Mouse (Mus musculus) heart, embryonic 14.5 days (tissue): ENCODE data around the gene Cyth1. TPM values are rescaled to one million over a fixed set of nuclear protein-coding genes. Genes with fewer than 3 reads are reported as not detected.

Experiments used
- ATAC-seq: fragments of 200-750 bp; cut with Nextera tagmentation; 2 replicates; pipeline ENCODE4 v1.8.0; 2017; ENCODE audit warnings: low read depth, moderate TSS enrichment; ENCODE audit not compliant: insufficient number of reproducible peaks, insufficient read depth, low FRiP score
- H3K27ac ChIP-seq, 2 experiments: fragments of 200-500 bp in 1 of 2; fragments of 300-500 bp in 1 of 2; sonication (generic) in 1 of 2; replicated peaks in 1 of 2; 2 replicates each; pipeline ENCODE4 v1.5.1; 2012 to 2014; ENCODE audit warnings: low read depth in 2 of 2, low read length in 2 of 2, control low read depth in 1 of 2, mild to moderate bottlenecking in 1 of 2, mixed read lengths in 1 of 2; ENCODE audit not compliant: control insufficient read depth in 1 of 2, insufficient read depth in 1 of 2
- H3K27me3 ChIP-seq: fragments of 300-500 bp; sonication (generic); 2 replicates; pipeline ENCODE4 v1.6.1; 2014; ENCODE audit warnings: mild to moderate bottlenecking, low read length, control low read depth; ENCODE audit not compliant: control insufficient read depth, insufficient read depth
- H3K36me3 ChIP-seq: fragments of 300-500 bp; sonication (generic); 2 replicates; pipeline ENCODE4 v1.6.1; 2014; ENCODE audit warnings: mild to moderate bottlenecking, control low read depth, low read length, mixed read lengths; ENCODE audit not compliant: control insufficient read depth, insufficient read depth
- H3K4me1 ChIP-seq, 2 experiments: fragments of 200-500 bp in 1 of 2; fragments of 300-500 bp in 1 of 2; sonication (generic) in 1 of 2; 2 replicates each; pipeline ENCODE4 v1.6.1; 2012 to 2014; ENCODE audit warnings: low read length in 2 of 2, control low read depth in 1 of 2, mixed read lengths in 1 of 2; ENCODE audit not compliant: control insufficient read depth in 2 of 2, insufficient read depth in 2 of 2
- H3K4me2 ChIP-seq: fragments of 300-500 bp; sonication (generic); 2 replicates; pipeline ENCODE4 v1.6.1; 2014; ENCODE audit warnings: mild to moderate bottlenecking, low read length
- H3K4me3 ChIP-seq, 2 experiments: fragments of 200-500 bp in 1 of 2; fragments of 300-500 bp in 1 of 2; sonication (generic) in 1 of 2; 2 replicates each; pipeline ENCODE4 v1.5.1; 2012 to 2014; ENCODE audit warnings: low read length in 2 of 2, mild to moderate bottlenecking in 2 of 2, control low read depth in 1 of 2, low read depth in 1 of 2, moderate library complexity in 1 of 2; ENCODE audit not compliant: control insufficient read depth in 1 of 2, insufficient read depth in 1 of 2
- H3K9ac ChIP-seq: fragments of 300-500 bp; sonication (generic); 2 replicates; pipeline ENCODE4 v1.6.1; 2014; ENCODE audit warnings: mild to moderate bottlenecking, low read length
- H3K9me3 ChIP-seq: fragments of 300-500 bp; sonication (generic); 2 replicates; pipeline ENCODE4 v1.6.1; 2016; ENCODE audit warnings: low read length, control low read depth; ENCODE audit not compliant: control insufficient read depth
- WGBS: fragments of 180-500 bp; shearing (Covaris S2); extraction: QIAGEN DNeasy Blood & Tissue Kit; methylation state at CpG from one replicate; pipeline ENCODE4 v1.1.7; 2014; 5-methylcytosine and 5-hydroxymethylcytosine counted together
- polyA plus RNA-seq: library from polyadenylated mRNA; unstranded; fragments of >200 nt; fragmentation: Nextera tagmentation; extraction: Ambion mirVana; gene quantifications from 2 replicates; pipeline ENCODE4 v1.2.1, GENCODE M21; 2014

Gene Cyth1
- polyA plus RNA-seq, 1 experiment from 2014 or later: 15.9 TPM

DNA sequence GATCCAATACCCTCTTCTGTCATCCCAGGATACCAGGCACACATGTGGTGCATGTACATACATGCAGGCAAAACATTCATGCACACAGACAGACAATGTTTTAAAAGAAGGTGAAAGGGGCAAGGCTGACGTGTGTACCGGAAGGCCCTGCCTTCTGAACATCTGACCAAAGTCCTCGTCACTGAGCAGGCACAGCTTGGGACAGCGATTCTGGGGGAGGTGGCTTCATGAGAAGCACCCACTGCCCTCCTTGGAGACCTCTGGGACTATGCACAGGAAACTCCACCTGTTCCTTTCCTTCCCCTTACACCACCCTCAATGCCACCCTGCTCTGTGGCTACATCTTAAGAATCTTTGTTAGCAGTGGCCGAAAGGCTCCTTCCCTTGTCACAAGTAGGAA, 37.4 kb downstream of the Cyth1 start:
- Histone ChIP-seq H3K36me3 (no peaks in the 10 kb centered on the region), H3K9ac (no peak overlapping the region), H3K27ac (no peak overlapping the region), H3K4me2 (no peak overlapping the region), H3K27me3 (no peaks in the 10 kb centered on the region), H3K4me3 (no peak overlapping the region), H3K4me1 (peaks cover 36 to 62% of the 10 kb centered on the region in 2 experiments), H3K9me3 (no peaks in the 10 kb centered on the region)
- WGBS: 84% methylated on average over 5 of the region's 5 CpGs
- no peak for ATAC-seq

DNA sequence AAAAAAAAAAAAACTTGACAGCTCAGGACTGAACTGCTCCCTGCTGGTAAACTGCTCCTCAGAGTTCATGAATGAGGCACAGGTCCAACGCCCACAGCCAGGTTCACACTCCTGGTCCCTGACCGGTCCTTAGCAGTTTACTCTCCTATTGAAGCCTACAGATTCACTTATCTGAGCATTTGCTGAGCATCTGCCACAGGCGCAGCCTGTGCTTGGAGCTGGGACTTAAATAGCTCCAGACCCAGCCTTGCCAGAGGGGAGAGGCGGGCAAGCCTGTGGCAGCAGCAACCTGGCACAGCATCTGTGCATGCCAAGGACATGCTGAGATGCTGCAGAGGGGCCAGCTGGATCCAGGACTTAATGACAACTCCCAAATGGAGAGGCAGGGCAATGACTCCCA, 38.3 kb downstream of the Cyth1 start:
- Histone ChIP-seq H3K36me3 (no peaks in the 10 kb centered on the region), H3K4me2 (no peak overlapping the region), H3K9ac (0 out of 2 replicates have a peak overlapping the region, but pooled peaks have one; percentile 21), H3K9me3 (no peaks in the 10 kb centered on the region), H3K27ac (no peak overlapping the region), H3K27me3 (no peaks in the 10 kb centered on the region), H3K4me3 (no peak overlapping the region), H3K4me1 (peaks cover 40 to 67% of the 10 kb centered on the region in 2 experiments)
- no peak for ATAC-seq
- WGBS: 70% methylated on average over 4 of the region's 4 CpGs

DNA sequence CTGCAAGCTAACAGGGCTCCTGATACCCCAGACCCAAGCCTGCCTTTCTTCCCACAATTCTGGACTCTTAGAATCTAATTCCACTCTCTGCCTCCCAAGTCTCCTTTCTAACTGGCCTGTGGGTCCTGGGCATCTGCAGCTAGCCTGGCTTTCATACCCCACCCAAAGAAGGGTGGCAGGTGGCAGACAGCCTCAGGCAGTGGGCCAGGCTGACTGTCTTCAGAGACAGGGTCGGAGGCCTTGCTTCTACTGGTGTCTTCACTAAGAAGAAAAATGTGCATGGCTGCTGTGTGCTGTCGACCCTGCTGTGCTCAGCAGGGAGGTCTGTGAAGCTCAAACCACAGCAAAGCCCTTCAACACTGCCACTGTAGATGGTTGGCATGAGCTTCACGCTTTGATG, 39.0 kb downstream of the Cyth1 start:
- Histone ChIP-seq H3K4me2 (peak overlapping the region; percentile 39; the same call in 1 of the 2 replicates), H3K9me3 (no peaks in the 10 kb centered on the region), H3K36me3 (no peaks in the 10 kb centered on the region), H3K9ac (peak overlapping the region; percentile 45), H3K27me3 (no peaks in the 10 kb centered on the region), H3K4me3 (no peak overlapping the region), H3K4me1 (peaks cover 43 to 73% of the 10 kb centered on the region in 2 experiments), H3K27ac (peak overlapping the region; percentile 21 to 61; a peak in 3 of 4 replicates)
- no peak for ATAC-seq
- WGBS: 72% methylated on average over 3 of the region's 3 CpGs

DNA sequence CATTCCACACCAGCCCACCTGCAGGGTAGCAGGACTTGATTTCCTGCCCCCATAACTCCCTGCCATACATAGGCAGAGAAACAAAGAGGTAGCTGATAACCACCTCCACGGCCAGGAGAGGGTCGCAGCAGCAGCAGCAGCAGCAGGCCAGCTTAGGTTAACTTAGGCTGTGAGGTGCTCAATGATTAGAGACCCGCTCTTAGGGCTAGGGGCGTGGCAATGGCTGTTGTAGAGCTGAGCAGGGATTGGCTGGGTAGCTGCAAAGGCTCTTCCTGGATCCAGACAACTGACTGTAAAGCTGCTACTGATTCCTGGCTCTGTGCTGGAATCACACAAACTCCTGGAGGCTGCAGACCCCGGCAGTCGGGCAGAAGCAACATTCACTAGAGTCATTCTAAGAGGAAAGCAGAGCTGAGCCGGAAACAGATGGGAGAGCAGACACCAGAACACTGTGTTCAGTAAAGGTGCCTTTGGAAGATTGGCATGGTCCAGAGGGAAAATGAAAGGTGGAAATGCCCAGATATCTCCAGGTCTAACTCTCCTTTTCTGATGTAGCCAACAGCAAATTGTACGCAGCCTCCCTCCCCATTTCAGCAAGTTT, 39.6 kb downstream of the Cyth1 start:
- Histone ChIP-seq H3K9ac (peak overlapping the region; percentile 45), H3K36me3 (no peaks in the 10 kb centered on the region), H3K27ac (peak overlapping the region; percentile 36 to 61), H3K4me3 (no peak overlapping the region), H3K4me2 (peak overlapping the region; percentile 39), H3K9me3 (no peaks in the 10 kb centered on the region), H3K4me1 (peaks cover 45 to 76% of the 10 kb centered on the region in 2 experiments), H3K27me3 (no peaks in the 10 kb centered on the region)
- no peak for ATAC-seq
- 11% methylated on average over 8 of the region's 8 CpGs for WGBS

DNA sequence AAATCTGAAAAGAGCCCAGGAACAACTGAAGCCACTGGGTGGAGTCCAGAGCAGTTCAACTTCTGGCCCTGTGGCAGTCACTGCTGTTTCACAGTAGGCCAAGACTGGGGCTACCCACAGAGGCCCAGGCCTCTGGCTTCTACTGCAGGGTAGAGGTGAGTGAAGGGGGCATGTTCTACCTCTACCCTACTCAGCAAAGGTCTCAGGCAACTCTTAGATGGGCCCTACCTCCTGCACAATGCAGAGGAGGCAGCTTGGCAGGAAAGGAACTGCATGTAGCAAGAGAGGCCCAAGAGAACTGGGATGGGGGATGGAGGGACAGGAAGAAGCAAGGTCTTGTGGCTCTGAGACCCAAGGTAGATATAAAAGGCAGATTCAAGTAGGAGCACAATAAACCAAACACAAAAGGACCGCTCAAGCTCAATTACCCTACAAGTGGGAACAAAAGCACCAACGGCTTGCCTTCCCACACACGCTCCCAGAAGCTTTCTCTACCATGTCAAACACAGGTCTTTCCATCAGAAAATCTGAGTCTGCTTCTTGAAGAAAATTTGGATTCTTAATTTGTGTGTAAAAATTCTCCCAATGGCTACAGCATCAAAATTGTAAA, 40.9 kb downstream of the Cyth1 start:
- Histone ChIP-seq H3K4me1 (peaks cover 53 to 81% of the 10 kb centered on the region in 2 experiments), H3K4me2 (no peak overlapping the region), H3K9ac (no peak overlapping the region), H3K27me3 (no peaks in the 10 kb centered on the region), H3K9me3 (no peaks in the 10 kb centered on the region), H3K27ac (peak overlapping the region in 1 of 2 experiments; percentile 61; a peak in 3 of 4 replicates), H3K4me3 (no peak overlapping the region), H3K36me3 (no peaks in the 10 kb centered on the region)
- WGBS: 87% methylated on average over 3 of the region's 3 CpGs
- ATAC-seq: no peak

DNA sequence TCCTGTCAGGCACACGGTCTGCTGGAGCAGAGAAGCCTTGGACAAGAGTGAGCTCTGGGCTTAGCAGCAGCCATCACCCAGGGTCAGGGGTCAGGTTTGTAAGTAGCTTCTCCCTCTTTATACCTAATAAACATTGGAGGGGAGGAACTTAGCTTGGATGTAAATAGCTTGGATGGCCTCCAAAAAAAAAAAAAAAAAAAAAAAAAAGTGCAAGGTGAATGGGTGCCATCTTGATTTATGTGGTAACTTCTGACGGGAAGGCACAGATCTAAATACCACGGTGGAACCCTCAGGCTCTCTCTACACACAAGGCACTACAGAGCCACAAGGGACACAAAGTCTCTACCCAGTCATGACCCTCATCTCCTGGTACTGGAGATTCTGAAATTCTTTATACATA, 42.1 kb downstream of the Cyth1 start:
- Histone ChIP-seq H3K9me3 (no peaks in the 10 kb centered on the region), H3K36me3 (no peaks in the 10 kb centered on the region), H3K27ac (no peak overlapping the region), H3K9ac (no peak overlapping the region), H3K4me1 (peaks cover 61 to 85% of the 10 kb centered on the region in 2 experiments), H3K4me3 (no peak overlapping the region), H3K4me2 (no peak overlapping the region), H3K27me3 (no peaks in the 10 kb centered on the region)
- WGBS: 71% methylated on average over 3 of the region's 3 CpGs
- no peak for ATAC-seq

DNA sequence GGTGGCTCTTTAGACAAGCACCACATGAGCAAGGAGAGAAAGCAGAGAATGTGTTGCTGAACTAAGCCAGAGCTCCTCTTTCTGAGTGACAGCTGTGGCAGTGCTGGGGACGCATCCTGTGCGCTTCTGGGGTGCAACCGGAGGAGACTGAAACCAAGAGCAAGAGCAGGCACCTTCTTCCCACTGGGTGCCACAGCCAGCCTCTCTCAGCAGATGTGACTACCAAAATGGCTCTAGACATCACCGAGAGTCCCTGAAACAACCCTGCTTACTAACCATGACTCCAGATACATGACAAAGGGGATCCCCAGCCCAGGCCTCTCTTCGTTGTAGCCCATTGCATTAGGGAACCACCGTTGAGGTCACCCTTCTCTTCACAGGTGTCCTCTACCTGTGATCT, 44.9 kb downstream of the Cyth1 start:
- no peaks in the 10 kb centered on the region for H3K36me3 ChIP-seq
- ATAC-seq: no peak
- H3K9me3 ChIP-seq: no peaks in the 10 kb centered on the region
- H3K27me3 ChIP-seq: no peaks in the 10 kb centered on the region
- peaks cover 51 to 83% of the 10 kb centered on the region in 2 experiments for H3K4me1 ChIP-seq
- peak overlapping the region; percentile 71 for H3K4me2 ChIP-seq
- H3K9ac ChIP-seq: no peak overlapping the region; the same call in 1 of the 2 replicates
- no peak overlapping the region for H3K4me3 ChIP-seq
- peak overlapping the region; percentile 85 to 86; a peak in 3 of 4 replicates for H3K27ac ChIP-seq
- 47% methylated on average over 6 of the region's 6 CpGs for WGBS
